Mouse (Mus musculus) bone marrow macrophage, adult 2 months (primary cell): ENCODE measurements around the gene 9930111J21Rik1.
"Not testable (repeated sequence)": the region's sequence is repeated elsewhere in the genome, so short reads cannot be mapped to it uniquely, and the experiment has no call there.

Experiments used
- CTCF ChIP-seq: IDR thresholded peaks from 2 replicates; pipeline ENCODE4 v1.5.1; 2012; ENCODE audit warnings: low read depth, mild to moderate bottlenecking, low read length, moderate library complexity
- POLR2A ChIP-seq: IDR thresholded peaks from 2 replicates; pipeline ENCODE4 v1.6.1; 2012; ENCODE audit warnings: mild to moderate bottlenecking, low read depth, low read length, borderline replicate concordance

- not testable (repeated sequence) for TF ChIP-seq POLR2A, CTCF
Observed at GRCm38 (mm10) chr11:48991740-48992520, 12.7 kb upstream of the 9930111J21Rik1 start, which contains the start of gene Gm12185.
